Mouse (Mus musculus) neutrophil, adult 83 days (primary cell): ENCODE data around the gene Dpf2. TPM values are rescaled to one million over a fixed set of nuclear protein-coding genes. Genes with fewer than 3 reads are reported as not detected.

ENCODE experiments used
- total RNA-seq, 2 experiments: library from RNA; stranded (reverse); gene quantifications; one replicate each; pipeline ENCODE4 v1.2.4; 2023

The Dpf2 gene
- 100 to 1,000 TPM; 106 to 111 TPM for total RNA-seq

DNA sequence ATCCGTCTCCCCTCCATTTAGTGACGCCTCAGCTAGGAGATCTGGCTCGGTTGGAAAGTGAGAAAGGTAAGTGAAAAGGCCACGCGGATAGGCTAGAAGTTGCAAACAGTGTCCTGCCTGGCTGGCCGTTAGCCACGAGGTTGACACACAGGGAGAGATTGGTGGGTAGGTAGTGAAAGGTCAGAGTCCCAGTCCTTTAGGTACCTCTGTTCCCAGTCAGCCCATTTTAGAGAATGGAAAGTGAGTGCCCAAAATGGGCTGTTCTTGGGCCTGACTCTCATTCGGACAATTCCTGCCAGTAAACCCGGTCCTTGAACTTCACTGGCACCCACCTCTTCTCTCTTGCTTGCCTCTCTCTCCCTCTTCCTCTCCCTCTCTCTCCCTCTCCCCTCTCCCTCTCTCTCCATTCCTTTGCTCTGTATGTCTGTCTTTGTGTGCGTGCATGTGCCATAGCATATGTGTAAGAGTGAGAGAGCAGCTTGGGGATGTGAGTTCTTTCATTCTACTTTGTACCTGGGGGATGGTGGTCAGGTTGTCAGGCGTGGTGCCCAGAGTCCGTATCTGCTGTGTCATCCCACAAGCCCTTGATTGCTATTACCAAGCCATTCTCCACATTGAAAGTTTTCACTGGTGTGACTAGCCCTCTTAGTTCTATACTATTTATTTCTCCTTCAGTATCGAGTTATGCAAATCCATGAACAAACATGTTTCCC is at the start of gene Dpf2:
Gene Dpf2, minus strand, starts transcription at position 4 of the 713 bp plus-strand sequence.

DNA sequence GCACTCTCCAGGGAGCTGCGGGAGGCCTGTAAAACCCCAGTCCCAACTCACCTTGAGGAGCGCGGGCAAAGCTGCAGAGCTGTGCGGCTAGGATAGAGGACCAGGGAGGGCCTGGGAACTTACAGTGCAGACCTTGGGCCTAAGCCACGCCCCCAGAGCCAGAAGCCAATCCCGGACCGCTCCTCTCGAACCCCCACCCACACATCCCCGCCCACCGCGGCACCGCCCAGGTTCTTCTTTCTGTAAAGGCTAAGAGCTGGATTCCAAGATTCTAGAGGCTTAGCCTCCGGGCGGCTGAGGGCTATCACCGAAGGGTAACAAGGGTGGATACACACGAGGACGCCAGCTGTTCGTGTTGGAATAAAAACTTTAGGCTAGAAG is 11.9 kb upstream of the Dpf2 start, which contains the start of gene Cdc42ep2:
Gene Cdc42ep2, minus strand, starts transcription at position 104 of the 381 bp plus-strand sequence.

DNA sequence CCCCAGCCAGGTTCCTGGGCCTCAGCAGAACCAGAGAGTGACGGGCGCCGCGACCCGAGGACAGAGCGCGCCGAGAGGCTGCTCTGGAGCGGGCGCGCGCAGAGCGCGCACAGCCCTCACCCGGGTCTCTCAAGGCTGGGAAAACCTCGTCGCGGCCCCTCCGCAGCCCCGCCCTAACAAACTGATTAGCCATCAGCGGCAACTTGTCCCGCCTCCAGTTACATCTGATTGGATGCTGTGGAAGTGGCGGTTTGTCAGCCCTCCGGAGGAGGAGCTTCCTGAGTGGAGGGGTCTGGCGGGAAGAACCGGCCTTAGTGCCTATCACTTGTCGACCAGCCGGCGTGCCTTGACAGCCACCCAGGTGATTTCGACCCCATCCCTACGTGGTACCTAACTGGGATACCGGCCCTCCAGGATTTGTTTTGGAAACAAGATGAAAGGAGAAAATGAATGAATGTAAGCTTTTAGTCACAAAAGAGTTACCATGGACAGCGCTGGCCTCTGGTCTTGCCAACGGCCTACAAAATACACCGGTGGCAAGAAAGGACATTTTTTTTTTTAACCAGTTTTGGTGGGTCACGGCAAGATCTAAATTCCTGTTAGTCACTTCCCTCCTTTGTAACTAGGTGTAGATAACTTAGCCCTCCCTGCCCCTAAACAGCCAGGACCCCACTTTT is 18.7 kb downstream of the Dpf2 start, which contains the start of gene Tigd3:
Gene Tigd3, minus strand, starts transcription at position 148 of the 677 bp plus-strand sequence.

DNA sequence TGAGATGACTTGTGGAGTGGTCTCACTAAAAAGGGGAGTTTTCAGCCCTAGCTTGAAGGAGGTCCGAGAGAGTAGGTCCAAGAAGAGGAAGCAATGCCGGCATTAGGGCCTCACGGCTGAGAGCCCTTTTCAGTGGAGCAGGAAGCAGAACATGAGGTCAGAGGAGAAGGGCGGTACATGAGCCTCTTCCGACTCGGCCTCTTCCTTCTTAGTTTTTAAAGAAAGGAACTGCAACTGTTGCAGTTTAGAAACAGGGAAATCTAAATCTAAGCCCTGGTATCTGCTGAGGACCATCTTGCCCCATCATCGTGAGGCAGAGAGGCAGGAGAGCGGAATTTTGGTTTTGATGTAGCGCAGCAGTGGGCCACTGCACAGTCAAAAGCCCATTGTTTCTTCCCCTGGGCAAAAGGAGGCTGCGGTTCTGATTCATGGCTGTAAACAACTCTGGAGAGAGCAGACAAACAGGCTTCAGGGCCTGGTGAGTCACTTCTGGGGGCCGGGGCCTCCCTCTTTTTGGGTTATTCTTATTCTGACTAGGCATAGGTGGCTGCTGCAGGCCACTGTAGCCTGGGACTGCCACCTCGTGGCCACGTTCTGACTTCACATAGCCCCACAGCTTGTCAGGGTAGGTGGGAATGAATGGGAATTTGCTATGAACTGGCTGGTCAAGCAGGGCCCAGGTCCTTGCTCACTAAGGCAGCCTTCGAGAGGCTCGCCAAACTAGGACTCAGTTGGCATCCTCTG is 35.0 kb downstream of the Dpf2 start, which contains the start of gene Slc25a45:
Gene Slc25a45, plus strand, starts transcription at position 191 of the 744 bp plus-strand sequence.

DNA sequence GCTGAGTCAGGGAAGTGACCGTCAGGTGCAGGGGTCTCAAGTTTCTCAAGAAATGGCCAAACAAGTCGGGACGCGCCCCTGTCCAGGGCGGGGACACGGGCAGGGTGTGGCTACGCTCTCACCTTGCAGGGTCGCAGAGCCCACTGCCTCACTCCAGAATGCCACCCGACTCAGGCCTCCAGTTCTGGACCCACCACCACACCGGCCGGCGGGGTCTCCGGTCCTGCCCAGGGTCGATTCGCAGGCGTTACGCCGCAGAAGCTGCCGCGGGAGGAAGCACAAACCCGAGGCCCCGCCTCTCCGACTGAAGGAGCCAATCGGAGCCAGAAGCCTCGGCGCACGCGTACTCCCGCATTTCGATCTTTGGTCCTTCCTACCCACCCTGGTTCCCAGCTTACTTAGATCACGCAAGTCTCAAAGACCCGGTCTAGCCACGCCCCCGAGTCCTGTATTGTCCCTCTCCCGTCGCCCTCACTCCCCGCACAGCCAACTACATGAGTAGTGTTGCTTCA is 37.8 kb downstream of the Dpf2 start, which contains the start of gene Frmd8:
Gene Frmd8, minus strand, starts transcription at position 306 of the 512 bp plus-strand sequence.

Other genes with a start within 250 kb of the Dpf2 start
- 100 to 1,000 TPM; 201 to 208 TPM for gene Sipa1, start 249.3 kb downstream of the Dpf2 start, total RNA-seq
- 10 to 100 TPM; 80.6 to 97.7 TPM for gene Map3k11, start 224.3 kb downstream of the Dpf2 start, total RNA-seq
- 10 to 100 TPM; 81.9 to 82.5 TPM for gene Pcnx3, start 224.1 kb downstream of the Dpf2 start, total RNA-seq
- gene Kcnk7, start 208.6 kb downstream of the Dpf2 start, total RNA-seq = under 1 TPM in 1 of 2 experiments, not detected in 1; 0.77 TPM
- 100 to 1,000 TPM; 146 to 165 TPM for gene Ehbp1l1, start 186.7 kb downstream of the Dpf2 start, total RNA-seq
- gene Fam89b, start 183.4 kb downstream of the Dpf2 start, total RNA-seq = 10 to 100 TPM; 54.5 to 58.8 TPM
- gene Ltbp3, start 172.1 kb downstream of the Dpf2 start, total RNA-seq = 1 to 10 TPM; 2.3 to 3.3 TPM
- 10 to 100 TPM; 48.2 to 54.7 TPM for gene Scyl1, start 141.6 kb downstream of the Dpf2 start, total RNA-seq
- 10 to 100 TPM; 59.9 to 62.7 TPM for gene Frmd8, start 37.7 kb downstream of the Dpf2 start, total RNA-seq
- gene Slc25a45, start 35.2 kb downstream of the Dpf2 start, total RNA-seq = 10 to 100 TPM; 48.2 to 55.2 TPM
- 1 to 10 TPM; 2.4 to 3.3 TPM for gene Tigd3, start 18.9 kb downstream of the Dpf2 start, total RNA-seq
- gene Cdc42ep2, start 11.8 kb upstream of the Dpf2 start, total RNA-seq = 1 to 10 TPM; 3.2 to 4.7 TPM
- gene Pola2, start 51.2 kb upstream of the Dpf2 start, total RNA-seq = 10 to 100 TPM; 38.1 to 39.3 TPM
- 1 to 10 TPM; 1.9 to 2.3 TPM for gene Slc22a20, start 73.1 kb upstream of the Dpf2 start, total RNA-seq
- gene Capn1, start 102.9 kb upstream of the Dpf2 start, total RNA-seq = 100 to 1,000 TPM; 242 to 264 TPM
- gene Syvn1, start 133.6 kb upstream of the Dpf2 start, total RNA-seq = 10 to 100 TPM; 40.0 to 42.7 TPM
- gene Mrpl49, start 144.8 kb upstream of the Dpf2 start, total RNA-seq = 10 to 100 TPM; 15.5 to 17.7 TPM
- gene Fau, start 144.8 kb upstream of the Dpf2 start, total RNA-seq = 1,000 to 10,000 TPM; 1,500 to 1,520 TPM
- gene Znhit2, start 148.2 kb upstream of the Dpf2 start, total RNA-seq = 10 to 100 TPM; 11.3 to 13.7 TPM
- gene Tm7sf2, start 155.4 kb upstream of the Dpf2 start, total RNA-seq = 10 to 100 TPM in 1 of 2 experiments, 1 to 10 TPM in 1; 9.7 to 10.8 TPM
- 10 to 100 TPM; 71.2 to 76.9 TPM for gene Vps51, start 164.2 kb upstream of the Dpf2 start, total RNA-seq
- not detected for gene Tmem262, start 167.0 kb upstream of the Dpf2 start, total RNA-seq
- gene Gm28374, start 169.2 kb upstream of the Dpf2 start, total RNA-seq = not detected
- gene Zfpl1, start 171.9 kb upstream of the Dpf2 start, total RNA-seq = 10 to 100 TPM; 23.8 to 26.0 TPM
- 10 to 100 TPM; 31.2 to 31.6 TPM for gene Cdca5, start 172.0 kb upstream of the Dpf2 start, total RNA-seq
- 1 to 10 TPM; 1.2 to 2.0 TPM for gene AC131692.1, start 181.4 kb upstream of the Dpf2 start, total RNA-seq
- gene Naaladl1, start 192.8 kb upstream of the Dpf2 start, total RNA-seq = 1 to 10 TPM in 1 of 2 experiments, under 1 TPM in 1; 0.46 to 1.7 TPM
- gene Sac3d1, start 205.6 kb upstream of the Dpf2 start, total RNA-seq = 1 to 10 TPM; 6.6 to 7.2 TPM
- 10 to 100 TPM; 11.3 to 14.2 TPM for gene Snx15, start 215.3 kb upstream of the Dpf2 start, total RNA-seq
- 1 to 10 TPM in 1 of 2 experiments, under 1 TPM in 1; 0.94 to 1.3 TPM for gene Batf2, start 228.0 kb upstream of the Dpf2 start, total RNA-seq
- gene Arl2, start 228.5 kb upstream of the Dpf2 start, total RNA-seq = 10 to 100 TPM; 12.9 to 17.1 TPM